Mouse (Mus musculus): ENCODE measurements around the gene Abcc1.

DNA sequence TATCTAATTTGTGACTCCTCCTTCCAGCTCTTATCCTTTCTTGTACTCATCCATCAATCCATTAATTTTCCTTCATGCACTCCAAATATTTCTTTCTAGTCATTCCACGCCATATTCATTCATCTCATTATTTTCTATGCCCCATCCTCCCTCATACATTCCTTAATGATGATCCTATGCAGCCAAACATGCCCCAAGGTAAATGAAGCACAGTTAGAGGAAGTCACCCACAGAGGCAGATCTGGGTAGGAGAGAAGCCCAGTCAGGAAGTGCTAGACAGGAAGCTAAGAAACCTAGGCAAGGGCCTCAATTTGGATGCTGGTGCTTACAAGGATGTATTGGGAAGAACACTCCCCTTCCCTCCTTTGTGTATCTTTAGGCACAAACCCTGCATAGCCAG lies 121.9 kb downstream of the Abcc1 start:
- no peak for TF ChIP-seq POLR2A (IDR thresholded peaks at IDR 0.05; ENCODE audit: low read depth, low read length)
- no peak for TF ChIP-seq CTCF (conservative IDR thresholded peaks at IDR 0.05; ENCODE audit: insufficient read depth, insufficient read length, low read depth, low read length)

Measured in kidney, adult 2 months (tissue).